Mouse (Mus musculus): ENCODE measurements around the gene Irx6. TPM values are rescaled to one million over a fixed set of nuclear protein-coding genes. Genes with fewer than 3 reads are reported as not detected.

The Irx6 gene
- total RNA-seq, 2 experiments from 2014 or later: not detected

GRCm38 (mm10) chr8:92718057-92718456 lies 44.0 kb downstream of the Irx6 start:
- ATAC-seq (replicated peaks; ENCODE audit: low FRiP score, poor library complexity, severe bottlenecking): no peak

GRCm38 (mm10) chr8:92721266-92721935 lies 47.3 kb downstream of the Irx6 start:
- ATAC-seq (replicated peaks; ENCODE audit: low FRiP score, poor library complexity, severe bottlenecking): no peak

DNA sequence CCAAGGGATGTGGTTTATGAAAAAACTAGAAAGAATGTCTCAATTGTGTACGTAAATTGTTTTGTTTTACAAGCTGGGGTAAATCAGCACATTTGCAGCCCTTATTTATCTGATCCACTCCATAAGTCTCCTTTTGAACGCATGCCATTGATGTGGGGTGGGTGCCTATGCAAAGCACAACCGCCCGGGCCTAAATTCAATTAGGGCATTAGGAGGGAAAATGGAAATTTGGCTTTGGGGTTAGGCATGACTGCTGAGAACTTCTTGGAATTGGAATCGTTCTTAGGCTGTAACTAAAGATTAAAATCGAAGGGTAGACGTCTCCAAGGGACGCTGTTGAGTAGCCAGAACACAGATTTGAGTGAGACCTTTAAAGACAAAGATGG lies 47.8 kb downstream of the Irx6 start:
- ATAC-seq (replicated peaks; ENCODE audit: low FRiP score, poor library complexity, severe bottlenecking): no peak

GRCm38 (mm10) chr8:92723320-92723719 lies 49.2 kb downstream of the Irx6 start:
- no peak for ATAC-seq (replicated peaks; ENCODE audit: low FRiP score, poor library complexity, severe bottlenecking)

DNA sequence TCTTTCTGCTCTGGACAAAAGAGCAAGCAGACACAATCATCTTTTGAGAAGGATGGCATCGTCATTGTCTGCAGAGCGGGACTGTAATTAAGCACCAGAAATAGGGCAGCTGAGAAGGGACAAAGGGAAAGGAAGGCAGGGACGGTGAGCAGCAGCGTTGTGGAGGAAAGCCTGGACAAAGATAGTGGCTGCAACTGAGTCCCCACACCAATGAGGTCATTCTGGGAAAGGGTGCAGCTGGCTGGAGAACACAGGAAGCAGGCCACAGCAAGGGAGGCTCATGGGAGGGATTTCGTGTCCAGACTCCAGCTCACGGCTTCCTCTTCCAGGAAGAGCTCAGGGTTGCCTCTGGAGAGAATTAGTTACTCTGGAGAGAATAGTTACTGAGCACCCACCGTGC lies 49.9 kb downstream of the Irx6 start:
- no peak for ATAC-seq (replicated peaks; ENCODE audit: low FRiP score, poor library complexity, severe bottlenecking)

- ATAC-seq (replicated peaks; ENCODE audit: low FRiP score, poor library complexity, severe bottlenecking): no peak
These were observed 50.3 kb downstream of the Irx6 start for GRCm38 (mm10) chr8:92724359-92724758.

Other genes with a start within 250 kb of the Irx6 start
- not detected in 2 replicates for gene Mmp2, start 153.0 kb downstream of the Irx6 start, total RNA-seq (2015; ENCODE audit: low replicate concordance)
- gene Mmp2, start 153.0 kb downstream of the Irx6 start, total RNA-seq (2017; ENCODE audit: low replicate concordance): not detected in 2 replicates
- gene Lpcat2, start 181.1 kb downstream of the Irx6 start, total RNA-seq (2015; ENCODE audit: low replicate concordance): 2.9 and 13.7 TPM in 2 replicates
- 4.0 and 9.6 TPM in 2 replicates for gene Lpcat2, start 181.1 kb downstream of the Irx6 start, total RNA-seq (2017; ENCODE audit: low replicate concordance)
- not detected in 2 replicates for gene Capns2, start 227.1 kb downstream of the Irx6 start, total RNA-seq (2015; ENCODE audit: low replicate concordance)
- not detected in 2 replicates for gene Capns2, start 227.1 kb downstream of the Irx6 start, total RNA-seq (2017; ENCODE audit: low replicate concordance)

Measured in erythroid progenitor cell, adult 5-6 weeks (primary cell).